In genomic region chr8:105811061-105811460, GRCm38 (mm10) we compare ENCODE assay signal across 15 mouse cellular contexts. TPM values are rescaled to one million over a fixed set of nuclear protein-coding genes. Genes with fewer than 3 reads are reported as not detected.
DNase-seq lines count a peak whose midpoint lies in the region; ATAC-seq and TF ChIP-seq lines count a peak whose summit lies in the region.
"Had no signal": no experiment of that assay in that cellular context is flagged by ENCODE, and none has a peak within 500 bp of the region (broad histone marks: within the 10 kb centered on the region; RNA-seq: fewer than 3 reads in every experiment).

No protein-coding gene starts in this region.

- DNase-seq in heart, postnatal 14 days: no peak
- peak; percentile 61 for DNase-seq in MEL (ENCODE audit: low read depth, low spot score)
- DNase-seq in cerebellum, postnatal 25 days: peak; percentile 54 to 56
- no peak for DNase-seq in liver, embryonic 14.5 days (ENCODE audit: low read depth in 3 of 3, low spot score in 3 of 3)
- DNase-seq in lung, postnatal 14 days: no peak
- no peak for DNase-seq in left cerebral cortex, adult 18-20 months (ENCODE audit: low spot score in 2 of 2)
- DNase-seq: adrenal gland, postnatal 14 days; kidney, postnatal 25 days; lung, adult 18-20 months had no signal

- TF ChIP-seq EP300 in MEL (IDR thresholded peaks at IDR 0.05; ENCODE audit: low read depth in 1 of 2, low read length in 2 of 2): no peak
- TF ChIP-seq EP300 in liver, embryonic 14.5 days (IDR thresholded peaks at IDR 0.05; ENCODE audit: low read depth): no peak

- H3K4me3 ChIP-seq in heart, embryonic 12.5 days: no peak overlapping the region
- peak overlapping the region in 1 of 2 experiments; percentile 5; a peak in 1 of 4 replicates for H3K4me3 ChIP-seq in MEL (ENCODE audit: control insufficient read depth in 1 of 2, insufficient read depth in 1 of 2, low read depth in 2 of 2, low read length in 2 of 2)
- peak overlapping the region; percentile 4 to 34; a peak in 3 of 4 replicates for H3K4me3 ChIP-seq in liver, embryonic 14.5 days (ENCODE audit: insufficient read depth in 1 of 2, low read depth in 2 of 2, low read length in 2 of 2)
- H3K4me3 ChIP-seq in hindbrain, embryonic 13.5 days: no peak overlapping the region
- H3K4me3 ChIP-seq: left cerebral cortex, adult 2 months; midbrain, embryonic 12.5 days had no signal

- H3K36me3 ChIP-seq in heart, embryonic 12.5 days: peaks cover 18% of the 10 kb centered on the region
- H3K36me3 ChIP-seq in MEL (ENCODE audit: control insufficient read depth in 1 of 2, insufficient read depth in 2 of 2, low read length in 2 of 2): peaks cover 1 to 56% of the 10 kb centered on the region in 2 experiments; a peak in 3 of 4 replicates
- H3K36me3 ChIP-seq in liver, embryonic 14.5 days (replicated peaks; ENCODE audit: control insufficient read depth, insufficient read depth, low read depth): peaks cover 85% of the 10 kb centered on the region
- peaks cover 15% of the 10 kb centered on the region for H3K36me3 ChIP-seq in hindbrain, embryonic 13.5 days

- H3K27me3 ChIP-seq in heart, embryonic 12.5 days (replicated peaks): no peaks in the 10 kb centered on the region
- no peaks in the 10 kb centered on the region for H3K27me3 ChIP-seq in MEL (ENCODE audit: control insufficient read depth in 1 of 2, insufficient read depth in 2 of 2, low read length in 2 of 2)
- no peaks in the 10 kb centered on the region for H3K27me3 ChIP-seq in liver, embryonic 14.5 days (ENCODE audit: control insufficient read depth, insufficient read depth, low read length)
- H3K27me3 ChIP-seq in hindbrain, embryonic 13.5 days: no peaks in the 10 kb centered on the region
- H3K27me3 ChIP-seq: midbrain, embryonic 12.5 days had no signal

- peaks cover 45% of the 10 kb centered on the region for H3K4me1 ChIP-seq in heart, embryonic 12.5 days (replicated peaks)
- H3K4me1 ChIP-seq in MEL (ENCODE audit: control insufficient read depth in 1 of 2, insufficient read depth in 2 of 2, low read length in 2 of 2): peaks cover 38 to 46% of the 10 kb centered on the region in 2 experiments
- peaks cover 68 to 73% of the 10 kb centered on the region in 2 experiments for H3K4me1 ChIP-seq in liver, embryonic 14.5 days (replicated peaks; ENCODE audit: control insufficient read depth in 2 of 2, insufficient read depth in 2 of 2, low read length in 1 of 2)
- H3K4me1 ChIP-seq in hindbrain, embryonic 13.5 days (replicated peaks): peaks cover 18% of the 10 kb centered on the region
- H3K4me1 ChIP-seq: midbrain, embryonic 12.5 days had no signal

- no peak for TF ChIP-seq POLR2A in MEL (IDR thresholded peaks at IDR 0.05; ENCODE audit: control insufficient read depth in 1 of 2, insufficient read depth in 1 of 2, low read depth in 1 of 2, low read length in 2 of 2, poor library complexity in 1 of 2)

- 67% methylated on average over 10 of the region's 10 CpGs for WGBS in heart, embryonic 12.5 days
- WGBS in liver, embryonic 14.5 days (ENCODE audit: insufficient replicate concordance): 36% methylated on average over 10 of the region's 10 CpGs
- 89% methylated on average over 10 of the region's 10 CpGs for WGBS in hindbrain, embryonic 13.5 days

- TF ChIP-seq RAD21 in MEL (IDR thresholded peaks at IDR 0.05; ENCODE audit: low read depth, low read length): no peak

- H3K27ac ChIP-seq in heart, embryonic 12.5 days (ENCODE audit: poor library complexity, severe bottlenecking): peak overlapping the region; percentile 30; the same call in 1 of the 2 replicates
- H3K27ac ChIP-seq in MEL (ENCODE audit: control insufficient read depth, low read depth, low read length): peak overlapping the region; percentile 83
- peak overlapping the region; percentile 82 for H3K27ac ChIP-seq in liver, embryonic 14.5 days
- H3K27ac ChIP-seq in hindbrain, embryonic 13.5 days: no peak overlapping the region
- H3K27ac ChIP-seq: hindbrain, postnatal 0 days; left cerebral cortex, adult 2 months; midbrain, embryonic 12.5 days had no signal

- ATAC-seq in heart, embryonic 12.5 days (ENCODE audit: insufficient number of reproducible peaks, low FRiP score): no peak
- peak; percentile 51 for ATAC-seq in liver, embryonic 14.5 days (ENCODE audit: insufficient read depth)
- ATAC-seq in hindbrain, embryonic 13.5 days (ENCODE audit: low FRiP score): no peak
- ATAC-seq: hindbrain, postnatal 0 days had no signal

- no peak overlapping the region for H3K4me2 ChIP-seq in heart, embryonic 12.5 days
- H3K4me2 ChIP-seq in liver, embryonic 14.5 days (ENCODE audit: low read depth): peak overlapping the region; percentile 61
- H3K4me2 ChIP-seq in hindbrain, embryonic 13.5 days: no peak overlapping the region
- H3K4me2 ChIP-seq: midbrain, embryonic 12.5 days had no signal

- TF ChIP-seq CTCF in MEL (IDR thresholded peaks at IDR 0.05 in 2 of 3, conservative IDR thresholded peaks at IDR 0.05 in 1 of 3; ENCODE audit: control insufficient read depth in 1 of 3, insufficient read depth in 1 of 3, low read depth in 2 of 3, low read length in 3 of 3, poor library complexity in 1 of 3, severe bottlenecking in 1 of 3): no peak
- no peak for TF ChIP-seq CTCF in liver, embryonic 14.5 days (IDR thresholded peaks at IDR 0.05; ENCODE audit: low read depth)

- H3K9ac ChIP-seq in heart, embryonic 12.5 days: no peak overlapping the region
- H3K9ac ChIP-seq in MEL (ENCODE audit: control insufficient read depth, low read depth, low read length, poor library complexity, severe bottlenecking): 0 out of 2 replicates have a peak overlapping the region, but pooled peaks have one; percentile 3
- peak overlapping the region; percentile 58 for H3K9ac ChIP-seq in liver, embryonic 14.5 days (replicated peaks)
- H3K9ac ChIP-seq in hindbrain, embryonic 13.5 days: no peak overlapping the region
- H3K9ac ChIP-seq: midbrain, embryonic 12.5 days had no signal

- H3K9me3 ChIP-seq in heart, embryonic 12.5 days (replicated peaks): no peaks in the 10 kb centered on the region
- no peaks in the 10 kb centered on the region for H3K9me3 ChIP-seq in MEL (replicated peaks; ENCODE audit: insufficient read depth, low read length)
- H3K9me3 ChIP-seq in liver, embryonic 14.5 days (ENCODE audit: control insufficient read depth, low read length): no peaks in the 10 kb centered on the region
- no peaks in the 10 kb centered on the region for H3K9me3 ChIP-seq in hindbrain, embryonic 13.5 days
- H3K9me3 ChIP-seq: midbrain, embryonic 12.5 days had no signal

- peaks cover 3% of the 10 kb centered on the region; the same call in 1 of the 2 replicates for H3K79me2 ChIP-seq in MEL (ENCODE audit: control insufficient read depth, insufficient read depth, low read length, poor library complexity)

- intact Hi-C loops in heart, postnatal 14 days (cut with DNase I): no loop called here

RNA-seq across cellular contexts. Expression of gene Ranbp10, which starts 16.1 kb away (rescaled TPM):
- 11.0 and 11.3 TPM in 2 replicates for polyA plus RNA-seq in heart, embryonic 12.5 days (2016; fragmentation: Nextera tagmentation; extraction: Ambion mirVana)
- total RNA-seq in heart, postnatal 14 days (2021): 10 to 100 TPM; 23.1 to 24.7 TPM
- total RNA-seq in MEL (2012; rRNA removed): 7.4 and 7.7 TPM in 2 replicates
- 10 to 100 TPM in 1 of 2 experiments, not detected in 1; 22.1 TPM for polyA plus RNA-seq in MEL (2012; ENCODE audit: insufficient read depth in 1 of 2, insufficient read length in 2 of 2, low read depth in 1 of 2, low replicate concordance in 2 of 2, missing spikeins in 1 of 2)
- polyA plus RNA-seq in liver, embryonic 14.5 days (2012; rRNA removed): 57.2 and 60.6 TPM in 2 replicates
- 37.0 and 42.0 TPM in 2 replicates for polyA plus RNA-seq in liver, embryonic 14.5 days (2014; fragmentation: Nextera tagmentation; extraction: Ambion mirVana)
- polyA plus RNA-seq in hindbrain, embryonic 13.5 days (2015; fragmentation: Nextera tagmentation; extraction: Ambion mirVana): 11.5 and 14.3 TPM in 2 replicates
- total RNA-seq in left cerebral cortex, adult 18-20 months (2021): 10 to 100 TPM; 22.6 to 22.9 TPM

RNA-seq across cellular contexts. Expression of gene Tsnaxip1, which starts 16.5 kb away (rescaled TPM):
- polyA plus RNA-seq in heart, embryonic 12.5 days (2016; fragmentation: Nextera tagmentation; extraction: Ambion mirVana): 0.14 and 0.15 TPM in 2 replicates
- under 1 TPM in 1 of 2 experiments, not detected in 1; 0.38 TPM for total RNA-seq in heart, postnatal 14 days (2021)
- total RNA-seq in MEL (2012; rRNA removed): not detected in 2 replicates
- polyA plus RNA-seq in MEL (2012; ENCODE audit: insufficient read depth in 1 of 2, insufficient read length in 2 of 2, low read depth in 1 of 2, low replicate concordance in 2 of 2, missing spikeins in 1 of 2): under 1 TPM in 1 of 2 experiments, not detected in 1; 0.10 TPM
- 0.04 and 0.06 TPM in 2 replicates for polyA plus RNA-seq in liver, embryonic 14.5 days (2012; rRNA removed)
- polyA plus RNA-seq in liver, embryonic 14.5 days (2014; fragmentation: Nextera tagmentation; extraction: Ambion mirVana): 0.06 TPM in 1 of 2 replicates, not detected in the other
- polyA plus RNA-seq in hindbrain, embryonic 13.5 days (2015; fragmentation: Nextera tagmentation; extraction: Ambion mirVana): 0.80 and 1.6 TPM in 2 replicates
- total RNA-seq in left cerebral cortex, adult 18-20 months (2021): under 1 TPM in 1 of 2 experiments, not detected in 1; 0.26 TPM
- total RNA-seq: adrenal gland, postnatal 14 days; heart, adult 8-10 months had no signal

RNA-seq across cellular contexts. Expression of gene Cenpt, which starts 42.0 kb away (rescaled TPM):
- 42.8 and 46.9 TPM in 2 replicates for polyA plus RNA-seq in heart, embryonic 12.5 days (2016; fragmentation: Nextera tagmentation; extraction: Ambion mirVana)
- total RNA-seq in heart, postnatal 14 days (2021): 1 to 10 TPM; 3.2 to 4.2 TPM
- 14.2 and 15.7 TPM in 2 replicates for total RNA-seq in MEL (2012; rRNA removed)
- polyA plus RNA-seq in MEL (2012; ENCODE audit: insufficient read depth in 1 of 2, insufficient read length in 2 of 2, low read depth in 1 of 2, low replicate concordance in 2 of 2, missing spikeins in 1 of 2): 10 to 100 TPM in 1 of 2 experiments, not detected in 1; 26.5 TPM
- 24.6 and 25.4 TPM in 2 replicates for polyA plus RNA-seq in liver, embryonic 14.5 days (2012; rRNA removed)
- 15.0 and 18.2 TPM in 2 replicates for polyA plus RNA-seq in liver, embryonic 14.5 days (2014; fragmentation: Nextera tagmentation; extraction: Ambion mirVana)
- polyA plus RNA-seq in hindbrain, embryonic 13.5 days (2015; fragmentation: Nextera tagmentation; extraction: Ambion mirVana): 59.7 and 61.1 TPM in 2 replicates
- 10 to 100 TPM; 14.1 to 18.1 TPM for total RNA-seq in left cerebral cortex, adult 18-20 months (2021)

RNA-seq across cellular contexts. Expression of gene Thap11, which starts 43.9 kb away (rescaled TPM):
- 53.8 and 59.3 TPM in 2 replicates for polyA plus RNA-seq in heart, embryonic 12.5 days (2016; fragmentation: Nextera tagmentation; extraction: Ambion mirVana)
- 10 to 100 TPM; 27.5 to 29.1 TPM for total RNA-seq in heart, postnatal 14 days (2021)
- total RNA-seq in MEL (2012; rRNA removed): 41.9 and 48.8 TPM in 2 replicates
- polyA plus RNA-seq in MEL (2012; ENCODE audit: insufficient read depth in 1 of 2, insufficient read length in 2 of 2, low read depth in 1 of 2, low replicate concordance in 2 of 2, missing spikeins in 1 of 2): 10 to 100 TPM in 1 of 2 experiments, not detected in 1; 51.4 TPM
- polyA plus RNA-seq in liver, embryonic 14.5 days (2012; rRNA removed): 26.2 TPM in 2 replicates
- 25.5 and 29.5 TPM in 2 replicates for polyA plus RNA-seq in liver, embryonic 14.5 days (2014; fragmentation: Nextera tagmentation; extraction: Ambion mirVana)
- 58.7 and 60.6 TPM in 2 replicates for polyA plus RNA-seq in hindbrain, embryonic 13.5 days (2015; fragmentation: Nextera tagmentation; extraction: Ambion mirVana)
- 10 to 100 TPM; 40.8 to 41.6 TPM for total RNA-seq in left cerebral cortex, adult 18-20 months (2021)

RNA-seq across cellular contexts. Expression of gene Nutf2, which starts 49.3 kb away (rescaled TPM):
- polyA plus RNA-seq in heart, embryonic 12.5 days (2016; fragmentation: Nextera tagmentation; extraction: Ambion mirVana): 201 and 224 TPM in 2 replicates
- 10 to 100 TPM; 27.2 to 34.3 TPM for total RNA-seq in heart, postnatal 14 days (2021)
- 167 and 198 TPM in 2 replicates for total RNA-seq in MEL (2012; rRNA removed)
- polyA plus RNA-seq in MEL (2012; ENCODE audit: insufficient read depth in 1 of 2, insufficient read length in 2 of 2, low read depth in 1 of 2, low replicate concordance in 2 of 2, missing spikeins in 1 of 2): 10 to 100 TPM in 1 of 2 experiments, not detected in 1; 28.0 TPM
- polyA plus RNA-seq in liver, embryonic 14.5 days (2012; rRNA removed): 40.5 and 83.2 TPM in 2 replicates
- polyA plus RNA-seq in liver, embryonic 14.5 days (2014; fragmentation: Nextera tagmentation; extraction: Ambion mirVana): 139 TPM in 2 replicates
- polyA plus RNA-seq in hindbrain, embryonic 13.5 days (2015; fragmentation: Nextera tagmentation; extraction: Ambion mirVana): 186 and 205 TPM in 2 replicates
- 10 to 100 TPM; 24.8 to 29.0 TPM for total RNA-seq in left cerebral cortex, adult 18-20 months (2021)

Comparison
In these comparisons a context has a peak if more than half of its experiments do, and no peak if none do; other contexts are left out.
1. H3K4me3 ChIP-seq: peak in liver, embryonic 14.5 days (2 of 2); none in heart, embryonic 12.5 days (single experiment) and hindbrain, embryonic 13.5 days (single experiment).
2. H3K9ac ChIP-seq: peak in MEL (single experiment) and liver, embryonic 14.5 days (single experiment); none in heart, embryonic 12.5 days (single experiment) and hindbrain, embryonic 13.5 days (single experiment).
3. DNase-seq: peak in MEL (single experiment) and cerebellum, postnatal 25 days (2 of 2); none in heart, postnatal 14 days (0 of 2), liver, embryonic 14.5 days (0 of 3), lung, postnatal 14 days (single experiment) and left cerebral cortex, adult 18-20 months (0 of 2).